Mouse (Mus musculus) hindbrain, embryonic 10.5 days (tissue): Measurements from ENCODE around the gene Cep131. TPM values are rescaled to one million over a fixed set of nuclear protein-coding genes. Genes with fewer than 3 reads are reported as not detected.

Experiments
- DNase-seq: peaks from one replicate; pipeline ENCODE4 v3.0.0-alpha.2; 2017; ENCODE audit warnings: low spot score
- H3K27ac ChIP-seq: fragments of 300-500 bp; sonication (generic); 2 replicates; pipeline ENCODE4 v1.5.1; 2016; ENCODE audit warnings: mild to moderate bottlenecking, moderate library complexity
- H3K27me3 ChIP-seq: fragments of 300-500 bp; sonication (generic); 2 replicates; pipeline ENCODE4 v1.6.1; 2016; ENCODE audit warnings: mild to moderate bottlenecking; ENCODE audit not compliant: poor library complexity, insufficient read depth, severe bottlenecking
- H3K36me3 ChIP-seq: fragments of 300-500 bp; sonication (generic); 2 replicates; pipeline ENCODE4 v1.6.1; 2016; ENCODE audit warnings: mild to moderate bottlenecking, moderate library complexity
- H3K4me1 ChIP-seq: fragments of 300-500 bp; sonication (generic); replicated peaks from 2 replicates; pipeline ENCODE4 v1.6.1; 2016; ENCODE audit warnings: mild to moderate bottlenecking
- H3K4me3 ChIP-seq: fragments of 300-500 bp; sonication (generic); 2 replicates; pipeline ENCODE4 v1.5.1; 2016; ENCODE audit warnings: mild to moderate bottlenecking, moderate library complexity
- H3K9me3 ChIP-seq: fragments of 300-500 bp; sonication (generic); 2 replicates; pipeline ENCODE4 v1.6.1; 2016; ENCODE audit warnings: mild to moderate bottlenecking, moderate library complexity
- WGBS: fragments of 180-500 bp; shearing (Covaris S2); methylation state at CpG from one replicate; pipeline ENCODE4 v1.1.7; 2016; 5-methylcytosine and 5-hydroxymethylcytosine counted together
- polyA plus RNA-seq: library from polyadenylated mRNA; unstranded; fragments of >200 nt; fragmentation: Nextera tagmentation; extraction: Ambion mirVana; gene quantifications from 2 replicates; pipeline ENCODE4 v1.2.1, GENCODE M21; 2016

Gene Cep131
- 39.6 and 45.4 TPM in 2 replicates for polyA plus RNA-seq

DNA sequence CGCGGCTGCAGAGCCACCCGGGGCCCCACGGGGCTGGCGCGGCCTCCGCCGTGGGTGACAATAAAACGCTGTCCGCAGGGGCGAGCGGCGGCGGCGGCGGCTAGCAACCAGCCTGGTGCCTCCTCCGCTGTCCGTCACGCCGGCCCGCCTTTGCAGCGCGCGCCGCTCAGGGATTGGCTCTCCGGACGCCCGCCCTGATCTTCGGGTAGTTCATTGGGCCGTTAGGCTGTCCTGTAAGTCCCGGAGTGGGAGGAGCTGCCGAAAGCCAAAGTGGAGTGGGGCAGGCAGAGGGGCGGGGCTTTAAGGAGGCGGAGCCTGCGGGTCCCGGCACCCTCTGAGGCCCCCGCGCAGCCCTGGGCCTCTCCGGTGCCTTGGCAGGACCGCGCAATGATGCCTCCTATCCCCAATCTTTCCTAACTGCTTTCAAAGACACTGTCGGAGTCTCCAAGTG lies at the start of gene Cep131:
Gene Cep131 (minus strand): TSS at position 126 of the 451 bp plus-strand sequence.
- under 1% methylated on average over 42 of the region's 42 CpGs for WGBS
- peak; percentile 98 for DNase-seq
- Histone ChIP-seq H3K27me3 (no peaks in the 10 kb centered on the region), H3K27ac (peak within 1 kb of the TSS; percentile 95), H3K36me3 (peaks cover 38% of the 10 kb centered on the region), H3K4me3 (peak within 1 kb of the TSS; percentile 79), H3K4me1 (peaks cover 39% of the 10 kb centered on the region), H3K9me3 (no peaks in the 10 kb centered on the region)

- peaks cover 36% of the 10 kb centered on the region for H3K4me1 ChIP-seq
- DNase-seq: no peak
- 91% methylated on average over 8 of the region's 8 CpGs for WGBS
- H3K27ac ChIP-seq: peak overlapping the region; percentile 50
- peaks cover 88% of the 10 kb centered on the region for H3K36me3 ChIP-seq
- no peaks in the 10 kb centered on the region for H3K27me3 ChIP-seq
- H3K9me3 ChIP-seq: no peaks in the 10 kb centered on the region
- no peak overlapping the region for H3K4me3 ChIP-seq
Measured at GRCm38 (mm10) chr11:120136195-120136594, 49.6 kb upstream of the Cep131 start.

DNA sequence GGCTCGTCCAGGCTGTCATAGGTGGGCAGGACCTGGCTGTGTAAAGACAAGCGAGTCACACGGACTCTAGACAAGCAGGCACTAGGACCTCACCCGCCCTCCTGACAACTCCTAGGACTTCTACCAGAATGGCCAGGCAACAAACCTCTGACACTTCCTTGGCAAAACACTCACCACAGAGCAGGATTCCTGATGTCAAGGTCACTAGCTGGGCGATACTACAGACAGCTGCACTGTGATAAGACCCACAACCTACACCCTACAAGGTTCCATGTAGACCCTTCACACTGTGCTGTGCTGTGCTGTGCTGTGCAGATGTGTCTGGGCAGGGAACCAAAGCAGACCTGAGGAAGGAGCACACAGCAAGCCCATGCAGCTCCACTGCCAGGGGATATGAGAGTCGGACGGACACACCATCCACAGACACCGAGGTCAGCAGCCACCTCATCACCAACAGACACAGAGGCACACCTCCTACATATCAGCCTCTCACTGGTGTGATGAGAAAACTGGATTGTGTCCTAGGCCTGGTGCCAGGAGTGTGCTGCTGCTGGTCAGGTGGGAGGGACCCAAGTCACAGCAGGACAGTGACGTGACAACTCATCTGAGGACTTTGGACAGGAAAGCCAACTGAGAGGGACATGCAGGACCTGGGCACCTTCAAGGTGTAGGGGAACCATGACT lies 48.4 kb upstream of the Cep131 start:
- Histone ChIP-seq H3K36me3 (peaks cover 92% of the 10 kb centered on the region), H3K27me3 (no peaks in the 10 kb centered on the region), H3K4me3 (no peak overlapping the region), H3K9me3 (no peaks in the 10 kb centered on the region), H3K27ac (no peak overlapping the region), H3K4me1 (peaks cover 30% of the 10 kb centered on the region)
- WGBS: 95% methylated on average over 9 of the region's 9 CpGs
- no peak for DNase-seq

DNA sequence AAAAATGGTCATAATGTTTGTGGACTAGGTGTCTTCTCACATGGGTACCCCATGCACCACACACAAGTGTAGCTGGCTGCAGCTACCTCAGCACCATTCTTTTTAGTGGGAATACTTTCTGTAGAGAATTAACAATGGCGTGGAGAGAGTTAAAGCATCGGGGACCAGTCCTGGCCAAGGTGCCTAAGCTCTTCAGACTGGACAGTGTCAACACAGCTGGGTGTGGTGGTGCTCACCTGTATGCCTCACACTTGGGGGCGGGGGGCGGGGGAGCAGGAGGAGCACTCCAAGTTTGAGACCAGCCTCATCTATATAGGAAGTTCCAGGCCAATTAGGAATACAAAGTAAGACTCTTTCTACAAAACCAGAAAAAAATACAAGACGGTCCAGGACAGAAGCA lies 47.5 kb upstream of the Cep131 start:
- no peak overlapping the region for H3K4me3 ChIP-seq
- no peaks in the 10 kb centered on the region for H3K27me3 ChIP-seq
- 95% methylated on average over 5 of the region's 5 CpGs for WGBS
- H3K9me3 ChIP-seq: no peaks in the 10 kb centered on the region
- no peak for DNase-seq
- peaks cover 28% of the 10 kb centered on the region for H3K4me1 ChIP-seq
- H3K36me3 ChIP-seq: peaks cover 94% of the 10 kb centered on the region
- H3K27ac ChIP-seq: no peak overlapping the region

- H3K27ac ChIP-seq: no peak overlapping the region
- WGBS: 89% methylated on average over 7 of the region's 7 CpGs
- H3K27me3 ChIP-seq: no peaks in the 10 kb centered on the region
- H3K4me1 ChIP-seq: no peaks in the 10 kb centered on the region
- no peak overlapping the region for H3K4me3 ChIP-seq
- no peaks in the 10 kb centered on the region for H3K9me3 ChIP-seq
- peaks cover 87% of the 10 kb centered on the region for H3K36me3 ChIP-seq
- DNase-seq: no peak
Measured at GRCm38 (mm10) chr11:120129281-120129680, 42.7 kb upstream of the Cep131 start.

DNA sequence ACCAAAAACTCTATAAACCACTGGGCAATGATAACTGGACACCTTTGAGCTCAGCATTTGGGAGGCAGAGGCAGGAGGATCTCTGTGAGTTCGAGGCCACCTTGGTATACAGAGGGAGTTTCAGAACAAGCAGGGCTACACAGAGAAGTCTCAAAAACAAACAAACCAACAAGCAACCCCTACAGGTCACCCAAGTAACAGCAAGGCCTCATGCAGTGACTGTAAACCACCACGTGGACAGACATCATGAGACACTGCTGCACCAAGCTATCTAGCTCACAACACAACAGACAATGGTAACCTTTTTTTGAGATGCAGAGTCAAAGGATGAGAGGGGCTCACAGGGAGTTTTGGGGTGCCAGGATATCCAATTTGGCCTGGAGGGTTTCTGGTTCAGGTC lies 40.2 kb upstream of the Cep131 start:
- peaks cover 4% of the 10 kb centered on the region; the same call in 1 of the 2 replicates for H3K4me1 ChIP-seq
- H3K27me3 ChIP-seq: no peaks in the 10 kb centered on the region
- H3K27ac ChIP-seq: no peak overlapping the region
- H3K9me3 ChIP-seq: no peaks in the 10 kb centered on the region
- H3K36me3 ChIP-seq: peaks cover 87% of the 10 kb centered on the region
- no peak for DNase-seq
- no peak overlapping the region for H3K4me3 ChIP-seq
- WGBS: 86% methylated on average over 2 of the region's 2 CpGs

- 91% methylated on average over 12 of the region's 12 CpGs for WGBS
- Histone ChIP-seq H3K36me3 (peaks cover 86% of the 10 kb centered on the region), H3K4me1 (peaks cover 9% of the 10 kb centered on the region; the same call in 1 of the 2 replicates), H3K9me3 (no peaks in the 10 kb centered on the region), H3K27ac (peak overlapping the region; percentile 42; the same call in 1 of the 2 replicates), H3K27me3 (no peaks in the 10 kb centered on the region), H3K4me3 (no peak overlapping the region)
- DNase-seq: no peak
Measured at GRCm38 (mm10) chr11:120122126-120122525, 35.5 kb upstream of the Cep131 start.

- peaks cover 87% of the 10 kb centered on the region for H3K36me3 ChIP-seq
- WGBS: 81% methylated on average over 17 of the region's 17 CpGs
Measured at GRCm38 (mm10) chr11:120120642-120121420, 34.2 kb upstream of the Cep131 start.

DNA sequence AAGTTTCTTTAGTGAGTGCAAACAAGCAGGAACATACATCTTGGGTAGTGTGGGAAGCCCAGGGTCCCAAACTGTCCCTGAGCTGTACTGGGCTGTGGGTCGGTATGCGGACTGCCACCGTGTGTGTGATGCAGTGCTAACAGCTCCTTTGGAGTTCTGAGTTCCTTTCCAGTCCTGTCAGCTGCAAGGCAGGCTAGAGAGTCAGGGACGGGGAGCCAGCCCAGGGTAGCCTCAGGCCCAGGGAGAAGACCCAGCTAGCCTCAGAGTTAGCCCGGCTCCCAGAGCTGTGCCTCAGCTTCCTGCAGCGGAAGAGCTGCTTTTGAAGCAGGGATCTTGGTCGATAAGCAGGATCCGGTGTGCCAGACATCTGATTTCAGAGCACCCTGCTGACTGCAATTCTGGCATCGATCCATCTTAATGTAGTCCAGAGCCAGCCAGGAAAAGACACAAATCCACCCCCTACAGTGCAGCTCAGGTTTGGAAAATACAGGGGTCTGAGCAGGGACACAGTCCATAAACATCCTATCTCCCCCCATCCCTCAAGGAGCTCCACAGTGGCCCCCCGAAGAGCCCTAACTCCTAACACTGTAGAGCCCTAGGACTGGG lies 33.4 kb upstream of the Cep131 start:
- Histone ChIP-seq H3K9me3 (no peaks in the 10 kb centered on the region), H3K27me3 (no peaks in the 10 kb centered on the region), H3K4me1 (peaks cover 9% of the 10 kb centered on the region; the same call in 1 of the 2 replicates), H3K36me3 (peaks cover 91% of the 10 kb centered on the region), H3K27ac (peak overlapping the region; percentile 25; the same call in 1 of the 2 replicates), H3K4me3 (no peak overlapping the region)
- WGBS: 87% methylated on average over 10 of the region's 10 CpGs
- DNase-seq: no peak

More at GRCm38 (mm10) chr11:120120642-120121420, 34.2 kb upstream of the Cep131 start:
- no peaks in the 10 kb centered on the region for H3K27me3 ChIP-seq
- H3K9me3 ChIP-seq: no peaks in the 10 kb centered on the region
- peak; percentile 52 for DNase-seq
- H3K4me3 ChIP-seq: no peak overlapping the region
- H3K4me1 ChIP-seq: peaks cover 9% of the 10 kb centered on the region; the same call in 1 of the 2 replicates
- 0 out of 2 replicates have a peak overlapping the region, but pooled peaks have one; percentile 57 for H3K27ac ChIP-seq

DNA sequence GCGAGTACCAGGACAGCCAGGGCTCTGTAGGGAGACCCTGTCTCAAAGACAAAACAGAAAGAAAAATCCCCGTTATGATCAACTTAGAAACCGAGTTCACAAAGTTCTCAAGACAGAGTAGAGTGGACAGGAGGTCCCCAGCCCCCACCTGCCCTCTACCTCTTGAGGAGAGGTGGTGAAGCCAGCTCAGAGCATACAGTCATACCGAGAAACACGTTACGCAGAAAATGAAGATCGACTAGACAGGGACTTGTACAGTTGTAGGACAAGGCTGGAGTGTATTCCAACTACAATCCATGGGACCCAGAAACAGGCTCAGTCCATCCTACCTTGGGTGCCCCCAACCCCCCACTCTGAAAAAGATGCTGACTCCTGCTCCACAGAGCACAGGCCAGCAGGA lies 32.5 kb upstream of the Cep131 start:
- Histone ChIP-seq H3K36me3 (peaks cover 97% of the 10 kb centered on the region), H3K27me3 (no peaks in the 10 kb centered on the region), H3K9me3 (no peaks in the 10 kb centered on the region), H3K4me1 (peaks cover 9% of the 10 kb centered on the region; the same call in 1 of the 2 replicates), H3K4me3 (no peak overlapping the region), H3K27ac (no peak overlapping the region)
- WGBS: 93% methylated on average over 7 of the region's 7 CpGs
- no peak for DNase-seq

DNA sequence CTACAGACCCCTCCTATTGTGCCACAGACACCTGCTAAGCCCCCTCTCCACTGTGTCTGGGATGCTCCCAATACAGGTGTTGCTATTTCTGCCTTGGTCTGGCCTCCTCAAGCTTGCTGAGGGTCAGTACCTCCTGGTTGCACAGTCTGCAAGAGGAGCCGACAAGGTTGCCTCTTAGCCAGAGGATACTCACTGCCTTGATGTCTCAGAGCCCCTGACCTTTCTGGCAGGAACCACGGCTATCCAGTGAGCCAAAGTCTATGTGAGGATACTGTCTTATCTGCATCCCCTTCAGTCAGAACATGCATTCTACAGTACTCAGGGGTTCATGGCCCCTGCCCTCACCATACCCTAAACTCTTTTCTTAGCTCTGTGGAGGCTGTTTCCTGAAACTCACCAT lies 31.0 kb upstream of the Cep131 start:
- H3K36me3 ChIP-seq: peaks cover 99% of the 10 kb centered on the region
- H3K27me3 ChIP-seq: no peaks in the 10 kb centered on the region
- peaks cover 9% of the 10 kb centered on the region; the same call in 1 of the 2 replicates for H3K4me1 ChIP-seq
- no peak for DNase-seq
- no peaks in the 10 kb centered on the region for H3K9me3 ChIP-seq
- no peak overlapping the region for H3K27ac ChIP-seq
- WGBS: 90% methylated on average over 2 of the region's 2 CpGs
- no peak overlapping the region for H3K4me3 ChIP-seq

GRCm38 (mm10) chr11:120114488-120115215 lies 28.0 kb upstream of the Cep131 start:
- Histone ChIP-seq H3K36me3 (peaks cover 89% of the 10 kb centered on the region), H3K4me3 (no peak overlapping the region), H3K27me3 (no peaks in the 10 kb centered on the region), H3K9me3 (no peaks in the 10 kb centered on the region), H3K27ac (no peak overlapping the region), H3K4me1 (peaks cover 14% of the 10 kb centered on the region; the same call in 1 of the 2 replicates)
- peak; percentile 21 for DNase-seq
- 89% methylated on average over 21 of the region's 21 CpGs for WGBS
